Mouse (Mus musculus) neural tube, embryonic 15.5 days (tissue): ENCODE measurements around the gene Itih4. TPM values are rescaled to one million over a fixed set of nuclear protein-coding genes. Genes with fewer than 3 reads are reported as not detected.

Experiments used
- ATAC-seq: fragments of 200-750 bp; cut with Nextera tagmentation; 2 replicates; pipeline ENCODE4 v1.8.0; 2017; ENCODE audit warnings: mild to moderate bottlenecking, moderate TSS enrichment, moderate library complexity; ENCODE audit not compliant: low FRiP score
- H3K27ac ChIP-seq: fragments of 300-500 bp; sonication (generic); replicated peaks from 2 replicates; pipeline ENCODE4 v1.5.1; 2015; ENCODE audit warnings: mild to moderate bottlenecking, inconsistent platforms
- H3K27me3 ChIP-seq: fragments of 300-500 bp; sonication (generic); replicated peaks from 2 replicates; pipeline ENCODE4 v1.6.1; 2015; ENCODE audit warnings: inconsistent platforms
- H3K36me3 ChIP-seq: fragments of 300-500 bp; sonication (generic); 2 replicates; pipeline ENCODE4 v1.6.1; 2015; ENCODE audit warnings: inconsistent platforms
- H3K4me1 ChIP-seq: fragments of 300-500 bp; sonication (generic); 2 replicates; pipeline ENCODE4 v1.6.1; 2015; ENCODE audit warnings: inconsistent platforms
- H3K4me2 ChIP-seq: fragments of 300-500 bp; sonication (generic); 2 replicates; pipeline ENCODE4 v1.6.1; 2015; ENCODE audit warnings: inconsistent platforms, mild to moderate bottlenecking, moderate library complexity
- H3K4me3 ChIP-seq: fragments of 300-500 bp; sonication (generic); replicated peaks from 2 replicates; pipeline ENCODE4 v1.5.1; 2015; ENCODE audit warnings: mild to moderate bottlenecking, inconsistent platforms
- H3K9ac ChIP-seq: fragments of 300-500 bp; sonication (generic); replicated peaks from 2 replicates; pipeline ENCODE4 v1.6.1; 2015; ENCODE audit warnings: mild to moderate bottlenecking, inconsistent platforms
- H3K9me3 ChIP-seq: fragments of 300-500 bp; sonication (generic); replicated peaks from 2 replicates; pipeline ENCODE4 v1.6.1; 2016; ENCODE audit warnings: inconsistent platforms
- WGBS: fragments of 180-500 bp; shearing (Covaris S2); methylation state at CpG from one replicate; pipeline ENCODE4 v1.1.7; 2015; ENCODE audit warnings: mixed read lengths; 5-methylcytosine and 5-hydroxymethylcytosine counted together
- polyA plus RNA-seq: library from polyadenylated mRNA; unstranded; fragments of >200 nt; fragmentation: Nextera tagmentation; extraction: Ambion mirVana; gene quantifications from 2 replicates; pipeline ENCODE4 v1.2.1, GENCODE M21; 2015

Itih4 gene
- polyA plus RNA-seq, 1 experiment from 2014 or later = 0.08 TPM

DNA sequence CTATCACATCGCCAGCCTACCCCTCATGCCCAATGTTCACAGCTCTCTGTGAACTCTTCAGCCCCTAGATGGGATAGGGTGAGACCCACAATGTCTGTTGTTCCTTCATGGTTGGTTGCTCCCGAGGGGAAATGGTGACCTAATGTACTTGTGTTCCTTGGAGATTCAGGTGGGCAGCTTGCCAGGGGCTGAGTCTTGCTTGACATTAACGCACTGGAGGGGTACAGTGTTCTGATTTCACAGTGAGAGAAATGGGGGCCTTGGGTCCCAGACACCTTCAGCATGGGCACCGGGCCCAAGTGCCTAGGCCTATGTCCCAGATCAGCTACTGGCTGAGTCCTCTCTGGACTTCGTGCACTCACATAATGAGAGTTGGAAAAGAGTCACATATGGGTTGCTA is 27.1 kb downstream of the Itih4 start:
- no peak overlapping the region for H3K4me3 ChIP-seq
- WGBS = 82% methylated on average over 5 of the region's 5 CpGs
- no peak for ATAC-seq
- no peak overlapping the region for H3K27ac ChIP-seq
- H3K9me3 ChIP-seq = no peaks in the 10 kb centered on the region
- H3K9ac ChIP-seq = no peak overlapping the region
- H3K36me3 ChIP-seq = no peaks in the 10 kb centered on the region
- H3K4me2 ChIP-seq = no peak overlapping the region
- no peaks in the 10 kb centered on the region for H3K4me1 ChIP-seq
- no peaks in the 10 kb centered on the region for H3K27me3 ChIP-seq

DNA sequence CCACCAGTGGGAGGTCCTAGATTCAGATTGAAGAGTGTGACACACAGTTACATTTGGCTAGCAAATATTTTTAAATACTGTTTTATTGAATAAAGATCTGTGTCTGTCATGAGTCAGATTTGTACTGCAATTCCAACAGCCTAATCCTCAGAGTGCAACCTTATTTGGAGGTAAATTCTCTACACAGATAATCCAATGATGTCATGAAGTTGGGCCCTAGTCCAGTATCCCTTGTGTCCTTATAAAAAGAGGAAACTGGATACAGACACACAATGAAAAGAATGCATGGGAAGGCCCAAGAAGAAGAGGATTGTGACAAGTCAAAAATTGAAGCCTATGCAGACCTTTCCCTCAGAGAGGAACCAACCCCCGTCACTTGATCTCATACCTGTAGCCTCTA is 30.2 kb downstream of the Itih4 start:
- Histone ChIP-seq H3K27ac (no peak overlapping the region), H3K4me3 (no peak overlapping the region), H3K27me3 (no peaks in the 10 kb centered on the region), H3K36me3 (no peaks in the 10 kb centered on the region), H3K9ac (no peak overlapping the region), H3K4me2 (no peak overlapping the region), H3K9me3 (no peaks in the 10 kb centered on the region), H3K4me1 (no peaks in the 10 kb centered on the region)
- ATAC-seq = no peak
- WGBS = 93% methylated on average over 1 of the region's 1 CpGs

DNA sequence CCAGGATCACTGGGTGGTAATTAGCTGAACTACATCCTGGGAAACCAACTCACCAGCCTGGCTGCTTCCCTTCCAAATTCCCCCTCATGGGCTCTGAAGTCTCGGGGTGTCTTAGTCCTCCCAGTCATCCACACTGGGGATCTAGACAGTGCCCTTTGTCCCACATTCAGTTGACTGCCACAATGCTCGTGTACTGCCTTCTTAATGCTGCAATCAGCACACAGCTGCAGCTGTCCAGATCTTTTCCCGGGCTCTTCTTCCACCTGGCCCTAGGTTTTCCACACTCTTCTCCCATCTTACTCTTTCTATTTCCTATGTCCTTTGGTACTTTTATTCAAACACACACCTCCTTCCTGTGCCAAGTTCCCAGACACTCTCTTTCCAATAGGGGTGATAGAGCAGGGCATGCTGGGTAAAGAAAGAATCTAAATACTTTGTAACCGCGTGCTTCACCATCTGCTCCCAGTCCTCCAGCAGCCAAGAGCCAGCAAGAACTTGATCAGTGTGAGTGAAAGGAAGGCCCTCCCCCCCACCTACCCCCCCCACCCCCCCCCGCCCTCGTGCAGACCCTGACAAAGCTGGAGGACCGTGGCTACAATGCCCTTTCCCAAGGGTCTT is 35.9 kb downstream of the Itih4 start:
- Histone ChIP-seq H3K9ac (no peak overlapping the region), H3K27me3 (no peaks in the 10 kb centered on the region), H3K36me3 (no peaks in the 10 kb centered on the region), H3K4me3 (no peak overlapping the region), H3K9me3 (no peaks in the 10 kb centered on the region), H3K4me2 (no peak overlapping the region), H3K27ac (no peak overlapping the region), H3K4me1 (no peaks in the 10 kb centered on the region)
- WGBS = 56% methylated on average over 8 of the region's 8 CpGs
- no peak for ATAC-seq

DNA sequence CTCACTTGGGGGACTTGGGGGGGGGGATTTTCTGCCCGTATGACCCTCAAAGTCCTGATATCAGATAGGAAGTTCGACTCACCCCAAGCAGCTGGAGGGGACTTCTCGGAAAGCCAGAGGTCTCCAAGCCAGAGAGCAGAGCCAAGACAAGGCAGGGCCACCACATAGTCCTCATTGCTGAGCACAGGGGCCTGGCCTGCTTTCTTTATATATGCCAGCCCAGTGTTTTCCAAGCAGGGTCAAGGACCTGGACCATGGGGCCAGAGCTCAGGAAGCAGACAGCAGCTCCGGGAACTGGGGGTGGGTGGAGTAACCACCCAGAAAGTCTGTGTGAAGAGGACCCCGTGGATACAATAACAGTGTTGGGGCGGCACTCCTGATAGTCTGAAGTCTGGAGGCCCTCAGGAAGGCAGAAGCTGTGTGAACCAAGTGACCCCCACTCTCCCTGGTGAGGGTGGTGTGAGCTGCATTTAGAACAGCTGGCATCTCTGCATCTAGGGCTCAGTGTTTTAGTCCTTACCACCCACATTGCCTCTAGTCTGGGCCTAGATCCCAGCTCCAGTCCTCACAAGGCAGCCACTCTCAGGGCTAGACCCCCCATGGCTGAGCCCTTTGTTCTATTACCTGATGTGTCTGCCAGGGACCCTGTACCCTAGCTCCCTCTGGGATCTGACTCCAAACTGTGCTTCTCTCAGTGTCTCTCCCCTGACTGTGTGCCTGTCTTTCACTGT is 37.3 kb downstream of the Itih4 start, which contains the start of gene Itih3:
Gene Itih3, minus strand, starts transcription at position 386 of the 731 bp plus-strand sequence.
- Histone ChIP-seq H3K9me3 (no peaks in the 10 kb centered on the region), H3K27ac (no peak within 1 kb of the TSS), H3K4me3 (no peak within 1 kb of the TSS), H3K9ac (no peak within 1 kb of the TSS), H3K4me1 (no peaks in the 10 kb centered on the region), H3K4me2 (no peak within 1 kb of the TSS), H3K36me3 (no peaks in the 10 kb centered on the region), H3K27me3 (no peaks in the 10 kb centered on the region)
- no peak; the same call in 1 of the 2 replicates for ATAC-seq
- WGBS = 73% methylated on average over 6 of the region's 6 CpGs

DNA sequence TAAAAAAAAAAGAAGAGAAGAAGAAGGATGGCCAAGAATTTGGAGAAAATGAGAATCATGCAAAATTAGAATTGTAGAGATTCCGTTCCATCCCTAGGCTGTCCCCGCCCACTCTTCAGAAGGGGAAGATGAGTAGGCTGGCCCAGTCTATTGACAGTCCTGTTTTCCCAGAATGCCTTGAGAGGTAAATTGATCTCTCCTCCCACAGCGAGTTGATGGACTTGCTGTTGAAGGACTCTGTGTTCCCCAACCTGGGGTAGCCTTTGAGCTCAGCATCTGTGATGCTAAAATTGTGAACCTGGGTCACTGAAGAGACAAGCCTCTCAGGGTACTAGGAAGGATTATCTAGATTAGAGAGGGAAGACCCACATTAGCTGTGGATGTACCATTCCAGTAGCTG is 39.2 kb downstream of the Itih4 start:
- no peak overlapping the region for H3K9ac ChIP-seq

DNA sequence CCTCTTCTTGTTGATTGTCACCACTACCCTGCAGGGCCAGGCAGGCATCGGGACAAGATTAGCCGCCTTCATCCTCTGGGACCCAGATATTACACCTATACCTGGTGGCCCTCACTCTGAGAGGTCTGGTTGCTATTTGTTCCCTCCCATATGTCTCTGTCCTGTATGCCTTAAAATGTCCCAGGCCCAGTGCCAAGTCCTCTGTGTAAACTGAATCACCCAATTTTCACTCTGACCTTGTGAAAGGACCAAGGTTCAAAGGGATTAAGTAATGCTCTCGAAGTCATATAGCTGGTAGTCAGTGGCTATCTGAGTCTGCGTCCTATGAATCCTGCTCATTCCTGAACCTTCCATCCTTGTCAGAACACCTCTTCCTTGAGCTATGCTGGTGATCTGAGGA is 44.1 kb downstream of the Itih4 start:
- Histone ChIP-seq H3K27ac (no peak overlapping the region), H3K9me3 (no peaks in the 10 kb centered on the region), H3K36me3 (no peaks in the 10 kb centered on the region), H3K4me3 (no peak overlapping the region), H3K27me3 (no peaks in the 10 kb centered on the region), H3K4me2 (no peak overlapping the region), H3K9ac (no peak overlapping the region), H3K4me1 (no peaks in the 10 kb centered on the region)
- 91% methylated on average over 4 of the region's 4 CpGs for WGBS
- ATAC-seq = no peak

More for the DNA sequence above, 39.2 kb downstream of the Itih4 start:
- Histone ChIP-seq H3K36me3 (no peaks in the 10 kb centered on the region), H3K4me1 (no peaks in the 10 kb centered on the region), H3K4me3 (no peak overlapping the region), H3K9me3 (no peaks in the 10 kb centered on the region), H3K27me3 (no peaks in the 10 kb centered on the region), H3K4me2 (no peak overlapping the region), H3K27ac (no peak overlapping the region)
- 93% methylated on average over 3 of the region's 3 CpGs for WGBS
- no peak for ATAC-seq

DNA sequence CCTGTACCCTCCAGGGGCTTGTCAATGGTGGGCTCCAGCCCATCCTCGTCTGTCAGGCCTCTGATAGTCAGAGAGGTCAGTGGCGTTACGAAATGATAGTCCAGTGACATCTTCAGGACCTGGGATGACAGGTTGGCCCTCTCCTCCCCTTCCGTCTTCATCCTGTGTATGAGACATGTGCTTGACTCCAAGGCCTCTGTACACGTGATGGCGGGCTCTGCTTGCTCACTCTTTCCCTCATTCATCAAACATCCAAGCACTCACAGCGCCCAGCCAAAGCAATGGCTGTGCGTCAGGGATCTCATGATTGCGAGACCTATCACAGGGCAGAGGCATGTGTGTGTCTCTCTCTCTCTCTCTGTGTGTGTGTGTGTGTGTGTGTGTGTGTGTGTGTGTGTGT is 47.1 kb downstream of the Itih4 start:
- Histone ChIP-seq H3K27ac (no peak overlapping the region), H3K4me3 (no peak overlapping the region), H3K27me3 (no peaks in the 10 kb centered on the region), H3K4me2 (no peak overlapping the region), H3K9me3 (no peaks in the 10 kb centered on the region), H3K9ac (no peak overlapping the region), H3K4me1 (no peaks in the 10 kb centered on the region), H3K36me3 (no peaks in the 10 kb centered on the region)
- ATAC-seq = no peak
- WGBS = 90% methylated on average over 9 of the region's 9 CpGs

DNA sequence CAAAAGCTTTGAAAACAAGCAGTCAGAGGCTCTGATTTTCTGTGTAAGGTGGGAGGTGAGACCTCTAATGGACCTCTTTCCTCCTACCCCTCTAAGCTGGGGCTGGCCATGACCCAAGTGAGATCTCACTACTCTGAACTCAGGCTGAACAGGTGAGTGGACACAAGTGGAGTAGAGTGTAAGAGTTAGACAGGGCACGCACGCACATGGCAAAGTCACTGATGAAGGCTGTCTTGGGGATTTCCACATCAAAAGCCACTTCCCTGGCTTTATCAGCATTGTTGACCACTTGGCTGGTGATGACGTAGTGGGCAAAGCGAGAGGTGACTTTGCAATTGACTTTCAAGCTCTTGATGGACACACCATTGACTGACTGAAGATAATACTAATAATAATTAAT is 56.0 kb downstream of the Itih4 start:
- H3K36me3 ChIP-seq = no peaks in the 10 kb centered on the region
- no peak overlapping the region for H3K9ac ChIP-seq
- ATAC-seq = no peak
- H3K4me3 ChIP-seq = no peak overlapping the region
- 93% methylated on average over 4 of the region's 4 CpGs for WGBS
- H3K27me3 ChIP-seq = 0 out of 2 replicates have a peak, but pooled peaks cover 6% of the 10 kb centered on the region
- no peaks in the 10 kb centered on the region for H3K9me3 ChIP-seq
- H3K27ac ChIP-seq = no peak overlapping the region
- H3K4me2 ChIP-seq = no peak overlapping the region
- no peaks in the 10 kb centered on the region for H3K4me1 ChIP-seq

DNA sequence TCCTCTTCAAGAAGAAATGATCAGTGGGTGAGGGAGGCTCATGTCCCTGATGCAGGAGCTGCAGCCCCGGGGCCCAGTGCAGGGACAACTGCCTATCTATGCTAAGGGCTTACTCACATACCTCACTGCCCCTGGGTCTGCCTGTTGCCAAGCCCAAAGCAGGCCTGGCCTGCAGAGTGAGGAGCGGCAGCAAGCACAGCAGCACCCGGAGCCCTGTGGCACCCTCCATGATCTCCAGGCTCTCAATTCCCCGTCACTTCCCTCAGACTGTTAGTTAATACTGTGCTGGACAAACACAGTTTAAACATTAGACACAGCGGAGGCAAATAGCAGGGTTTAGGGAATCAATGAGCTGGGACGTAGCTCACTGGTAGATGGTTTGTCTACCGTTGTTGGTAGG is 56.8 kb downstream of the Itih4 start, which contains the start of gene Itih1:
Gene Itih1, minus strand, starts transcription at position 252 of the 400 bp plus-strand sequence.
- Histone ChIP-seq H3K4me3 (no peak within 1 kb of the TSS), H3K9ac (0 out of 2 replicates have a peak within 1 kb of the TSS, but pooled peaks have one; percentile 14), H3K4me1 (no peaks in the 10 kb centered on the region), H3K27me3 (0 out of 2 replicates have a peak, but pooled peaks cover 6% of the 10 kb centered on the region), H3K27ac (no peak within 1 kb of the TSS), H3K9me3 (no peaks in the 10 kb centered on the region), H3K36me3 (no peaks in the 10 kb centered on the region), H3K4me2 (no peak within 1 kb of the TSS)
- ATAC-seq = no peak
- 87% methylated on average over 7 of the region's 7 CpGs for WGBS

DNA sequence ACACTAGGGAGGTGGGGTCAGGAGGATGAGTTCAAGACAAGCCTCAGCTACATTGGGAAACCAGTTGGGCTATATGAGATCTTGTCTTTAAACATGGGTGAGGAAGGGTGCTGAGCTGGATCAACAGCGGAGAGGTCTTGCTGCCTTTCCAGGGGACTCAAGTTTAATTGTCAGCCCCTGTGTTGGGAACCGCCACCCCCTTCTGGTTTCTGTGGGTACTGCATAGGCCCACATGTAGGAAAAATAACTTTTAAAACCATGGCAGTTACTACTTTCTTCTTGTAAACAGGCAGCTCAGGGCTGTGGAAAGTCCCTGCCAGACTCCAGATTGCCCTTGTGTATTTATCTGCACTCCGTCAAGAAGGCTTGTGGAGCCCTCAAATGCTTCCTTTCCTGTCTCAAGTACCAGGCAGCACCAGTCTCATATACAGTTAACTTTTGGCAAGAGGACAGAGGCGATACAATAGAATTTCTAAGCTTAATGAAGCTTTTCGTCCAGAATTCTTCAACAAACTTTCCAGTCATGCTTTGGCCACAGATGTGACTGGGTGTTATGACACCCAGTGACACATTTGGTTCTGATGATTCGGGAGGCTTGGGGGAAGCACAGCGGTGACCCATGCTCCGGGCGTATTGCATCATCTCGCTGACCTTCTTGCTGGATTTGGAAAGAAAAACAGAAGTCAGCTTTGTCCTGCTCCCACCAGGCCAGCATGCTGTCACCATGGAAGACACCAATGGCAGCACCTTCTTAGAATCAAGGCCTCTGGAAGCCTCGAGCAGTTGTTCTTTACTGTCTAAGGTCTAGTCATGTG is 57.8 kb downstream of the Itih4 start:
- Histone ChIP-seq H3K9me3 (no peaks in the 10 kb centered on the region), H3K9ac (no peak overlapping the region), H3K36me3 (no peaks in the 10 kb centered on the region), H3K27me3 (0 out of 2 replicates have a peak, but pooled peaks cover 9% of the 10 kb centered on the region), H3K27ac (no peak overlapping the region), H3K4me2 (no peak overlapping the region), H3K4me1 (no peaks in the 10 kb centered on the region), H3K4me3 (no peak overlapping the region)
- ATAC-seq = no peak
- WGBS = 69% methylated on average over 11 of the region's 11 CpGs

DNA sequence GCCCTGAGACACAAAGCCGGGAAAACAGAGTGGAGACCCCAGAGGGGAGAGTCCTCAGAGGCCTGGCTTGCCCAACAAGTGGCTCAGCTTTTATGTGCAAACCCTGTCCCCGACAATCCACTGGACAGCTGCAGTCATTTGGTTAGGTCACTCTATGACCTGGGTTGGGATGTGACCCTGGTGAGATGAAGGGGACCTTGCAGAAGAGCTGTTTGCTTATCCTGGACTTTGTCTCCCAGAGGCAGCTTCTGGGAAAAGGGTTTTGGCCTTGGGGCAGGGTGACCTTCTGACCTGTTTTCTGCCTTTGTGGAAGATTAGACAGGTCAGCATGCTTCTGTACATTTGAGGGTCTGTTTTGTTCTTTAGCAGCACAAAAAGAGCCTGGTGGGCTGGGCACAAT is 58.5 kb downstream of the Itih4 start:
- H3K36me3 ChIP-seq = no peaks in the 10 kb centered on the region
- no peaks in the 10 kb centered on the region for H3K9me3 ChIP-seq
- no peak for ATAC-seq
- 74% methylated on average over 2 of the region's 2 CpGs for WGBS
- no peak overlapping the region for H3K4me3 ChIP-seq
- H3K4me2 ChIP-seq = no peak overlapping the region
- no peak overlapping the region for H3K9ac ChIP-seq
- H3K4me1 ChIP-seq = no peaks in the 10 kb centered on the region
- no peak overlapping the region for H3K27ac ChIP-seq
- 0 out of 2 replicates have a peak, but pooled peaks cover 9% of the 10 kb centered on the region for H3K27me3 ChIP-seq
